Mouse (Mus musculus): ENCODE data around the gene Nt5e. TPM values are rescaled to one million over a fixed set of nuclear protein-coding genes. Genes with fewer than 3 reads are reported as not detected.

Gene Nt5e
- polyA plus RNA-seq, 1 experiment from 2014 or later: 1.3 TPM

GRCm38 (mm10) chr9:88367751-88368150 is 40.8 kb downstream of the Nt5e start:
- H3K4me2 ChIP-seq: no peak overlapping the region
- ATAC-seq (replicated peaks): no peak
- H3K27me3 ChIP-seq (replicated peaks): no peaks in the 10 kb centered on the region
- WGBS: 57% methylated on average over 1 of the region's 1 CpGs
- H3K4me1 ChIP-seq: peaks cover 1% of the 10 kb centered on the region; the same call in 1 of the 2 replicates
- H3K9me3 ChIP-seq: no peaks in the 10 kb centered on the region
- no peak overlapping the region for H3K4me3 ChIP-seq
- H3K9ac ChIP-seq: no peak overlapping the region
- no peak overlapping the region for H3K27ac ChIP-seq
- H3K36me3 ChIP-seq (replicated peaks): no peaks in the 10 kb centered on the region; the same call in 1 of the 2 replicates

DNA sequence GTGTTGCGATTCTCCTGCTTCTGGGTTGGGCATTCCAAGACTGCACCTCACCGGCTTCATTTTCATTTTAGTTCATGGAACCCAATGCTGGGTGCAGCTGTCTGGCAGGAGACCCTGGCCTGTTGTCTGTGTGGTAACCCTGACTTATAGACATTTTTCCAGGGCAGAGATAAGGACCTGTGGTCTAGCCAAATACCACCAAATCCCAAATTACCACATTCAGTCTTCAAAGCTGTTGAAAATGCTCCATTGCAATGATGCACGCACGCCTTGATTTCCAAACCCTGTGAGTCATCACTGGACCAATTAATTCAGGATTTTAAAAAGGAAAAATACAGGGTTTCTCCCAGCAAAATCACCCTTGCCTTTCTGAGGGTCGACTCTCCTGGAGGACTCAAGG is 41.5 kb downstream of the Nt5e start:
- H3K4me2 ChIP-seq: no peak overlapping the region
- H3K27ac ChIP-seq: no peak overlapping the region
- H3K36me3 ChIP-seq (replicated peaks): no peaks in the 10 kb centered on the region; the same call in 1 of the 2 replicates
- H3K4me3 ChIP-seq: no peak overlapping the region
- H3K9ac ChIP-seq: no peak overlapping the region
- no peaks in the 10 kb centered on the region for H3K9me3 ChIP-seq
- H3K4me1 ChIP-seq: no peaks in the 10 kb centered on the region
- WGBS: 95% methylated on average over 5 of the region's 5 CpGs
- H3K27me3 ChIP-seq (replicated peaks): no peaks in the 10 kb centered on the region
- ATAC-seq (replicated peaks): no peak

- Histone ChIP-seq H3K4me1 (no peaks in the 10 kb centered on the region), H3K27me3 (replicated peaks) (no peaks in the 10 kb centered on the region), H3K4me2 (no peak overlapping the region), H3K4me3 (no peak overlapping the region), H3K27ac (no peak overlapping the region), H3K36me3 (replicated peaks) (no peaks in the 10 kb centered on the region; the same call in 1 of the 2 replicates), H3K9ac (no peak overlapping the region), H3K9me3 (no peaks in the 10 kb centered on the region)
- WGBS: 88% methylated on average over 2 of the region's 2 CpGs
- no peak for ATAC-seq (replicated peaks)
Observed at GRCm38 (mm10) chr9:88369666-88370065, 42.7 kb downstream of the Nt5e start.

DNA sequence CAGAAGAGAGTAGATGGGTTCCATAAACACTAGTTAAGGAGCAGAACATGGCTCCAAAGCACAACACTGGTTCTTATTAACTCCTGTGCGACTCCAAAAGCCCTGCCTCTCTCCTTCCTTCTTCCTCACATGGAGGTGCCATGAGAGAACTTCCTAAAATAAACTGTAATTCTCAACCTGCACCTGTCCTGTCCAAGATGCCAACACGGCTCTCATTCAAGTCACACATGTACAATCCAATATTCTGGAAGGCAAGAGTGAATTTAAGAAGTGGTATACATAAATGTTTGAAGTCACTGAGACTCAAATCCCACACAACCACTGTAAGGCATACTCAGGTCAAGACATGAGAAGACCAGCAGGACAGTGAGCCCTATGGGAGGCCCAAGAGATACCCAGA is 44.2 kb downstream of the Nt5e start:
- ATAC-seq (replicated peaks): no peak
- no peak overlapping the region for H3K9ac ChIP-seq
- no peaks in the 10 kb centered on the region for H3K27me3 ChIP-seq (replicated peaks)
- no peaks in the 10 kb centered on the region; the same call in 1 of the 2 replicates for H3K36me3 ChIP-seq (replicated peaks)
- H3K4me1 ChIP-seq: no peaks in the 10 kb centered on the region
- H3K27ac ChIP-seq: no peak overlapping the region
- no peaks in the 10 kb centered on the region for H3K9me3 ChIP-seq
- WGBS: 89% methylated on average over 2 of the region's 2 CpGs
- no peak overlapping the region for H3K4me2 ChIP-seq
- H3K4me3 ChIP-seq: no peak overlapping the region

DNA sequence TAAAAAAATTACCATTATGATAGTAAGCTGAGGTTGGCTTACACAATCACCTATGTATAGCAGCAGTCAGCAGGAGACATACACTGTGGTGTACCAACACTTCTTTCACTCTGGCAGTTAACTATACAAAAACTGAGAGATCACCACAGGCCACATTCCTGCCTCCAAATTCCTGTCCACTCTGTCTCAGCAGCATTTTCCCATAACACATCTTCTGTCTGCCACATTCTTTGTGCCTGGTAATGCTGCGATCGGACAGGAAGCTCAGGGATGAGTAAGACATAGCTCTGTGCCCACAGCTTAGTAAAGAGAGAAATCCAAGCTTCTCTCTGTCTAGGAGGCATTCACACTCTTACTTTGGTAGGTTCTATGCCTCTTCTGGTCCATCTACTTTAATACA is 46.0 kb downstream of the Nt5e start:
- Histone ChIP-seq H3K27me3 (replicated peaks) (no peaks in the 10 kb centered on the region), H3K36me3 (replicated peaks) (no peaks in the 10 kb centered on the region; the same call in 1 of the 2 replicates), H3K9me3 (no peaks in the 10 kb centered on the region), H3K4me3 (no peak overlapping the region), H3K4me2 (no peak overlapping the region), H3K4me1 (no peaks in the 10 kb centered on the region), H3K9ac (no peak overlapping the region), H3K27ac (no peak overlapping the region)
- no peak for ATAC-seq (replicated peaks)
- 87% methylated on average over 2 of the region's 2 CpGs for WGBS

- Histone ChIP-seq H3K36me3 (replicated peaks) (peaks cover 10% of the 10 kb centered on the region; the same call in 1 of the 2 replicates), H3K27me3 (replicated peaks) (no peaks in the 10 kb centered on the region), H3K27ac (no peak overlapping the region), H3K4me1 (no peaks in the 10 kb centered on the region), H3K4me2 (no peak overlapping the region), H3K9me3 (no peaks in the 10 kb centered on the region), H3K9ac (no peak overlapping the region), H3K4me3 (no peak overlapping the region)
- 83% methylated on average over 5 of the region's 5 CpGs for WGBS
- ATAC-seq (replicated peaks): no peak
Observed at GRCm38 (mm10) chr9:88377483-88377882, 50.5 kb downstream of the Nt5e start.

DNA sequence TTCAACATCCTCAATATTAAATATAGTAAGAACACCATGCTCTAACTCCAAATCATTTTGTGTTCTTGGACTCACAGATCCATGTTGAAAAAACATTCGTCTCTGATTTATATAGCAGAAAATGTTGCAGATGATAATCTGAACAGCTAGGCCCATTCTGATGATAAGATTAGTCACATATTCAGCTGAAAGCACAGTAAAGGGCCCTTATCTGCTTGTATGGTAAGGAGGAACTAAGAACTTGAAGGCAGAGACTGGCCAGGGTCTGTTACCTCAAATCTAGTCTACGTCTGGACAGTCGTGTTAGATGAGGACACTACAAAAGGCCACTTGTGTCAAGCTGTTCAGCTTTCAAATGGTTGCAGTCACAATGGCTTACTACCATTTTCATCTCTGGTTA is 52.1 kb downstream of the Nt5e start:
- no peak for ATAC-seq (replicated peaks)
- no peak overlapping the region for H3K4me2 ChIP-seq
- H3K27ac ChIP-seq: no peak overlapping the region
- H3K9ac ChIP-seq: no peak overlapping the region
- 88% methylated on average over 3 of the region's 3 CpGs for WGBS
- H3K36me3 ChIP-seq (replicated peaks): peaks cover 15% of the 10 kb centered on the region; the same call in 1 of the 2 replicates
- H3K4me1 ChIP-seq: no peaks in the 10 kb centered on the region
- H3K9me3 ChIP-seq: no peaks in the 10 kb centered on the region
- no peak overlapping the region for H3K4me3 ChIP-seq
- H3K27me3 ChIP-seq (replicated peaks): no peaks in the 10 kb centered on the region

DNA sequence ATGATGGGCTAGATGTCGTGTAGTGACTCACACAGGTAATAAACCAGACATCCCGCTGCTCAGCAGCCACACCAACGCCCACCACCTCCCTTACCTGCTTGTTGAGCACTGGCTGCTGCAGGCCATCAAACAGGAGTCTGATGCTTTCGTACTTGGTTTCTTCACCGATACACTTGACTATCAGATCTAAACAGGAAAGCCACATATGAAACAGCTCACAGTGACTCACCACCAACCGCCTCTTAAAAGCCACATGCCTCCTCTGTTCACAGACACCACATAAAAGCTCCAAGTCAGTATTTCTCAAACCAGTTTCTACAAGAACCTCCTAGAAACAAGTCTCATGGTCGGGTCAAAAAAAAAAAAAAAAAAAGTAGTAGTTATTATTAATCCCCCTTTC is 53.1 kb downstream of the Nt5e start:
- Histone ChIP-seq H3K36me3 (replicated peaks) (peaks cover 15% of the 10 kb centered on the region; the same call in 1 of the 2 replicates), H3K4me3 (no peak overlapping the region), H3K9me3 (no peaks in the 10 kb centered on the region), H3K4me1 (no peaks in the 10 kb centered on the region), H3K27me3 (replicated peaks) (no peaks in the 10 kb centered on the region), H3K27ac (no peak overlapping the region), H3K9ac (no peak overlapping the region), H3K4me2 (no peak overlapping the region)
- 81% methylated on average over 7 of the region's 7 CpGs for WGBS
- no peak for ATAC-seq (replicated peaks)

- Histone ChIP-seq H3K27ac (no peak overlapping the region), H3K9me3 (no peaks in the 10 kb centered on the region), H3K27me3 (replicated peaks) (no peaks in the 10 kb centered on the region), H3K36me3 (replicated peaks) (peaks cover 15% of the 10 kb centered on the region; the same call in 1 of the 2 replicates), H3K9ac (no peak overlapping the region), H3K4me1 (no peaks in the 10 kb centered on the region), H3K4me3 (no peak overlapping the region), H3K4me2 (no peak overlapping the region)
- ATAC-seq (replicated peaks): no peak
- WGBS: 94% methylated on average over 1 of the region's 1 CpGs
Observed at GRCm38 (mm10) chr9:88380542-88380941, 53.5 kb downstream of the Nt5e start.

DNA sequence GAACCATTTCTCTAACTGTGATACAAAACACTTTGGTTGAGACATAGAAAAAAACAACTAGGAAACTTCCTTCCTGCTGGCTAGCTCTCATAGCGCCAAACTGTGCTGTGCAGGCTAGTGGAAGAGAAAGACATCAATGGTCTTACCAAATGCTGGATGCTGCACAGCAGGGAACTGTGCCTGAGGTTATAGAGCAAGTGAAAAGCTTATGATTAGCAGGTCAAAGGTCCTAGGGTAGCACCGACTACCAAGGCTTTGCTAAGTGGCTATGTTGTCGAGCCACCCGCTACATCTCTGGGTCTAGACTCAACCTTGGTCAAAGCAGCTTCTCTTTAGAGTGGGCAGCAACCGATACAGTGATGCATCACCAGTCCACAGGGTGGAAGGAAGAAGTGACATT is 61.8 kb downstream of the Nt5e start:
- H3K4me2 ChIP-seq: no peak overlapping the region
- ATAC-seq (replicated peaks): no peak
- H3K9ac ChIP-seq: no peak overlapping the region
- no peak overlapping the region for H3K27ac ChIP-seq
- H3K4me3 ChIP-seq: no peak overlapping the region
- no peaks in the 10 kb centered on the region for H3K4me1 ChIP-seq
- WGBS: 53% methylated on average over 5 of the region's 5 CpGs
- H3K9me3 ChIP-seq: no peaks in the 10 kb centered on the region
- H3K27me3 ChIP-seq (replicated peaks): no peaks in the 10 kb centered on the region
- peaks cover 5% of the 10 kb centered on the region; the same call in 1 of the 2 replicates for H3K36me3 ChIP-seq (replicated peaks)

DNA sequence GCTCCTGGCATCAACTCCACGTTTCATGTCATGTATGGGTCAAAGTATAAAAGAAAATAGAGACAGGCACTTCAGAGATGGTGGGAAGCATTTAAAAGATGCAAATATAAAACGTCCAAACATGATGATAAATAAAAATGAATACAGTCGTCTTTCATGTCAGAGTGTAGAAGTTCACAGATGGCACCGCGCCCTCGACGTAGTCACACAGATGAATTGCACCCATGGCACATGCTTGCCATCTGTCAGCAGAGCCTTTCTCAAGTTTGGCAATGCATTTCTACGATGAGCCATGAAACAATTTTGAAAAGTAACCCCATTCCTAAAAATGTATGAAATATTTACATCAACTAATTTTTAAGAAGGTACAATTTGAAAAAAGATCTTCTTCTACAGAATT is 67.9 kb downstream of the Nt5e start:
- no peaks in the 10 kb centered on the region for H3K9me3 ChIP-seq
- H3K4me1 ChIP-seq: no peaks in the 10 kb centered on the region
- 85% methylated on average over 8 of the region's 8 CpGs for WGBS
- H3K27ac ChIP-seq: no peak overlapping the region
- H3K4me3 ChIP-seq: no peak overlapping the region
- no peak overlapping the region for H3K4me2 ChIP-seq
- no peak overlapping the region for H3K9ac ChIP-seq
- peaks cover 20% of the 10 kb centered on the region for H3K36me3 ChIP-seq (replicated peaks)
- ATAC-seq (replicated peaks): no peak
- no peaks in the 10 kb centered on the region for H3K27me3 ChIP-seq (replicated peaks)

DNA sequence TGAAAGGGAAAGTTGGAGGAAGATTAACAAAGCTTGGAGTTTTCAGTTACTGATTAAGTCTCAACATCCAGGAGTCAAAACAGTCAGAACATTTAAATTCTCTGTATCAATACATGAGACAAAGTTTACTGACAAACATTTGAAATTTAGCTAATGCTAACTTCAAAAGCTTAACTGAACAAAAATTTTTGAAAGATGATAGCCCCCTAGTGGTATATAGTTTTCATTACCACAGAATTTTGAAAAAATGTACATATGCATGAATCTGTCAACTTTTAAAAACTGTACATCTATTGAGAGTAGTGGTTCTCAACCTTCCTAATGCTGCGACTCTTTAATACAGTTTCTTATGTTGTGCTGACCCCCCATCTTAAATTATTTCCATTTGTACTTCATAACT is 71.5 kb downstream of the Nt5e start:
- no peak for ATAC-seq (replicated peaks)
- Histone ChIP-seq H3K27me3 (replicated peaks) (no peaks in the 10 kb centered on the region), H3K36me3 (replicated peaks) (peaks cover 19% of the 10 kb centered on the region), H3K4me1 (no peaks in the 10 kb centered on the region), H3K27ac (no peak overlapping the region), H3K4me2 (no peak overlapping the region), H3K9ac (no peak overlapping the region), H3K9me3 (no peaks in the 10 kb centered on the region), H3K4me3 (no peak overlapping the region)
- 86% methylated on average over 1 of the region's 1 CpGs for WGBS

- no peak for ATAC-seq (replicated peaks)
- H3K9me3 ChIP-seq: no peaks in the 10 kb centered on the region
- no peak overlapping the region for H3K27ac ChIP-seq
- WGBS: 73% methylated on average over 10 of the region's 10 CpGs
- H3K4me2 ChIP-seq: no peak overlapping the region
- H3K9ac ChIP-seq: no peak overlapping the region
- H3K4me1 ChIP-seq: no peaks in the 10 kb centered on the region
- peaks cover 10% of the 10 kb centered on the region; the same call in 1 of the 2 replicates for H3K36me3 ChIP-seq (replicated peaks)
- H3K4me3 ChIP-seq: no peak overlapping the region
- no peaks in the 10 kb centered on the region for H3K27me3 ChIP-seq (replicated peaks)
Observed at GRCm38 (mm10) chr9:88404088-88404487, 77.1 kb downstream of the Nt5e start.

Data from midbrain, embryonic 15.5 days (tissue).